Mouse (Mus musculus) ovary, adult 18-20 months (tissue): ENCODE results near the gene Madcam1.

ENCODE experiments used
- DNase-seq: peaks from one replicate; pipeline ENCODE4 v3.0.0; 2022; ENCODE audit warnings: low spot score, mixed read lengths

The Madcam1 gene

DNA sequence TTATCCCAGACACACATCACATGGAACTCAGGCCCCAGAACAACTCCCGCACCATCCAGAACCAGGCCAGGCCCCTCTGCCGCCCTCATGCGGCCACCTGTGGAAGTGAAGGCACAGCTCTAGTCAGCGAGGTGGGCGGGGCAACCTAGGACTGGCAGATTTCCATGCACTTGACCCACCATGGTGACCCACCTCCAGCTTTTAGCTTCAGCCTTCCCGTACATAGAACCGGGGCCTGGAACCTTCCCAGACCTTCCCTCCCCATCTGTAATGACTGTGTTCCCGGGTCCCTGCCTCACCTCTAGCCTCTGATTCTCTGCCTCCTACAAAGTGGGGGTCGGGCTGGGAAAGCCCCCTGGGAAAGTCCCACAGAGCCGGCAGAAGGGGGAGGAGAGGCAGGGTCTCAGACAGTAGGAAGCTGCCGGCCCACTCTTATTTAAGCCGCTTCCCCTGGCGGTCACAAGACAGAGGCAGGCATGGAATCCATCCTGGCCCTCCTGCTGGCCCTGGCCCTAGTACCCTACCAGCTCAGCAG lies at the start of gene Madcam1:
Gene Madcam1, plus strand, starts transcription at position 429 of the 535 bp plus-strand sequence.
- no peak for DNase-seq

DNA sequence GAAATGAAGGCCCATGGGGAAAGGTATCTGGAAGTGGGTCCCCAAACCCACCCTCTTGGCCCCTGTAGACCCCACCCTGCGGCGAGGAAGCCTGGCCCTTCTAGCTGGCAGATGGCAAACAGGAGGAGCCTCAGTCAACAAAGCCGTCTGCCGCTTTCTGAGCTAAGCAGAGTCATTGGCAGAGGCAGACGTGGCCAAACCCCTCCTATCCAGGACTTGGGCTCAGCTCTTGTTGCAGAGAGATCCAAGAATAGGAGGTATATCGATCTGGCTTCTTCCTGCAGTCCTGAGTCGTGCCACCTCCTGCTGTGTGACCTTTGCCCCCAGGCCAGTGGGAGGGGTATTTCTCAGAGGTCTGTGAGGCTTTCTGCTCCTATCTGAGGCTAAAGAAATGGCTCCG lies 48.5 kb upstream of the Madcam1 start:
- DNase-seq, result no peak

DNA sequence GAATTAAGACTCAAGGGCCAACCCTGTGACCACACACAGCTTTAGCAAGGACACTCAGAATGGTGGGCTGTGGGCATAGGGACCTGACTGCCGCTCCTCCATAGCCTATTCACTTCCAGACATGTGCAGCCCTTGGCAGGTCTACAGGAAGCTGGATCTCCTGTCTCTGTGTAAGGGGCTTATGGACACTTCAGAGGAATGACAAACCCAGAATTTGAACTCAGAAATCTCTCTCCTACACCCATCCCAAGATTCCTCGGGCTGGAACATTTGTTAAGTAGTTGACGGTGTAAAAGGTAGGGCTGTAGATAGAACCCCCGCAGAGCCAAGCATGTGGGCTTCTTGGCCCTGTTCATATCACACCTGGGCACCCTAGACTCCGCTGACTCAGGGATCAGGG lies 48.0 kb upstream of the Madcam1 start:
- no peak for DNase-seq

DNA sequence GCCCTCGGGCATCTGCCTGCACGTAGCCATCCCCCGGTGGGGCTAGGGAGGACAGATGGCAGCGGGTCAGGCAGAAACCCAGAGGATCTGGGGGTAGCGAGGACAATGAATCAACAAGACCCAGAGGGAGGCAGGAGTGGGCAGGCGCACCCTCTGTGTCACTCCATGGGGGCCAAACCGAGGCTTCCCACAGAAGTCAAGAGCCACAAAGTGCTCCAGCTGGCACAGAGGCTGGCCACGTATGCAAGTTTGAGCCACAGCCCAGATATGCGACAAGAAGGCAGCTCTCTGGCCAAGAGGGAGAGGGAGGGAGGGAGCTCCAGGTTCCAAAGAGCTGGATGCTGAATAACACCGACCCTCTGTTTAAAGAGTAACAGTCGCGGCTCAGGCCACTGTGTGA lies 40.4 kb upstream of the Madcam1 start:
- DNase-seq, result no peak

DNA sequence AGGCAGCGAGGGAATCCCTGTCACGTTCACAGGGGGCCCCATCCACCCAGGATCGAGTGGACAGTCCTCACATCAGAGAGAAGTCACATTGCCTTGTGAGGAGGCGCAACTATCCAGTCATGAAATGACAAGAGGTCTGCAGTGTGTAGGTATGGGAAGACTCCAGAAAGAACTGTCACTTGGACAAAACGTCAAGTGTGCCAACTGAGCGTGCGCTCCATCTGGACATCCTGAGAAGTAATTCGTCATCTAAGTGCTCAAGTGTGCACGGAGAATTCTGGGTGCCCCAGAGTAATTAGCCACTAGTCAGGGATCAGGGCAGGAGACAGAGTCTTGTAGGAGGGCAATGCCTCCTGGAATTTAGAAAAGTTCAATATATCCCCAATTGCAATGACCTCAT lies 39.0 kb upstream of the Madcam1 start:
- DNase-seq, result no peak

DNA sequence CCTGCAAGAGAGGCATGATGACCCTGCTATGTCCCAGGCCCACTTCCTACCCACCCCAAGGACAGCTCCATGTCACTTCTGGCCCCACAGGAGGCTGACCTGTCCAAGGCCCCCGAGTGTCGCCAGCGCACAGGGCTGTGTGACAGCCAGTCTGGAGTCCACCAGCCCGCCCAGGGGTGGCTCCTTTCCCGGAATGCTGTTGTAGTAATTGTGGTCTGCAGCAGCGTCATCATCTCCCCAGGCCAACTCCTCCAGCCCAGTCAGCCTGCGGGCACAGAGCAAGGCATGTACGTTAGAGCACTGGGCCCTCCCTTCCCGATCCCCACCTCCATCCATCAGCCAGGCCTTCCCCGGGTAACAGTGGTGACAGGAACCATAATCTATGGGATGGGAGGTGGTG lies 38.2 kb upstream of the Madcam1 start:
- no peak for DNase-seq

DNA sequence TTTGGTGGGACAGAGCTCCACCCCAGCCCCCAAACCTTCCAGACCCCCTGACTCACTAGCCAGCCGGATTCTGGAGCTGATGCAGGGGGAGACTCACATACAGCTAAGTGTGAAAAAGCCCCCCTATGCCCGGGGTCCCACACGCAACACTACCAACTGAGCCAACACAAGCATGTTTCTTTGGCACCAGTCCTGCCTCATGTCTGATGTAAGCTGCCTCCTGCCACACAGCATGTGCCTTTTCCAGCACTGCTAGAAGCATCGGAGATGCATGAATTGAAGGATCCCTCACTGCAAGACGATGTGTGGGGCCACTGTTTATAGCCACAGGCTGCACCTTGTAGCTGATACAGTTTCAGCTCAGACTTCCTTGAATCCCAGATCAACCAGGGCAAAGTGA lies 36.0 kb upstream of the Madcam1 start:
- no peak for DNase-seq

DNA sequence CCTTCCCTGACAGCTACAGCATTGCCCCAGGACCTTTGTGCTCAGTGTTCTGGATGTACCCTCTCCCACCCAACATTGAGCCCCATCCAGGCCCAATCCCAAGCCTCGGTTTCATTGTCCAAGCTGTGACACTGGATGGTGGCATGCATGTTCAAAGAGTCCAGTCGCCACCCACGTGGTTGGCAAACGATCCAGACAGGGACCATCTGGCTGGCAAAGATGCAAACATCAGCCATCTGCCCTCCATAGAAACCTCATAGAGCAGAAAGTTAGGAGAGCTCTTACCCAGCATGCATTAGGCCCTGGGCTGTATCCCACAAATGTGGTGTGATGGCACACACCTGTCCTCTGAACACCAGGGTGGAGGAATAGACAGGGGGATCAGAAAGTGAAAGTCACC lies 32.9 kb upstream of the Madcam1 start:
- no peak for DNase-seq

DNA sequence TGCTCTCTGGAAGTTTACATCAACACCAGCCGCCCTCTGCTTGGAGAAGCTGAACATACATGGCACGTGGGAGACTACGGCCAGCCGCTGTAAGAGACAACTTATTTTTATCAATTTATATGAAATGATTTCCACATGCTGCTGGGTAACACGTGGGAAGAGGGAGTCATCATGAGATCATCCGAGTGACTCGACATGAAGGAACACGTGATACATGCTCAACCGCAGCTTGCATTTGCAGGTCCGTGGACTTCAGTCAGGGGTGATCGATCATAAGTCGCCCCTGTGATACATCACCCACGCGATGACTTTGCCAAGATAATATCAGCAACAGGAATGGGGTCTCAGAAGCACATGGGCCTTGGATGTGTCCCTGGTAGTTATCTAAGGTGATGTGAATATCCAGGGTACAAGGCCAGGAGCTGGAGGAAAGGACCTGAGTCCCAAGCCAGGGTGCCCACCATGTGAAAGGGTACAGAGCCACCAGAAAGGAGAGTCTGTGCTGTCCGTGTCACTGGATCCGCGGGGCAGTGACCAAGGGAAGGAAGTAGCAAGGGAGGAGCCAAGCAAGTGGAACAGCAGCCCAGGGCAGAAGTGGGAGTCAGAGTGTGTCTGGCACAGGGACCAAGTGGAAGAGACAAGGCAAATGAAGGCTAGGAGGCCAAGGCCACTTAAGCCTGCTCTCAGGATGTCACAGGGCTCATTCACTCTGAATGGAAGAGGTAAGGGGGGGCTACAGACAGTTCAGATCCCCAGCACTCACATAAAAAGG lies 31.2 kb upstream of the Madcam1 start:
- no peak for DNase-seq

DNA sequence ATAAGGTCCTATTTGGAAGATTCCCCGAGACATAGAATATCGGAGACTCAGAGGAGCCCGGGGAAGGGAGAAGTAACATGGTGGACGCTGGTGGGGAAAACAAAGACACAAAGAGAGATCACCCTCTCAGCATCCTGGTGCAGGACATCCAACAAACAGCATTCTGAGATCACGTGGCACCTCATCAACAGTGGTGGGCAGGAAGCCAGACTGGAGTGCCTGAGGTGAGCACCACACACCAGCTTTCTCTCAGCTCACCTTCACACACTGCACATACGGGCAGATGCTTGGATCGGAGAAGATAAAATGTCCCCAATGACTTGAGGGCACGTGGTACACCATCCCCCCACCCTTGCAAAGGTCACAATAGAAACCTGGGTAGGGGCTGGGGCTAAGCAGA lies 28.1 kb upstream of the Madcam1 start:
- no peak for DNase-seq

DNA sequence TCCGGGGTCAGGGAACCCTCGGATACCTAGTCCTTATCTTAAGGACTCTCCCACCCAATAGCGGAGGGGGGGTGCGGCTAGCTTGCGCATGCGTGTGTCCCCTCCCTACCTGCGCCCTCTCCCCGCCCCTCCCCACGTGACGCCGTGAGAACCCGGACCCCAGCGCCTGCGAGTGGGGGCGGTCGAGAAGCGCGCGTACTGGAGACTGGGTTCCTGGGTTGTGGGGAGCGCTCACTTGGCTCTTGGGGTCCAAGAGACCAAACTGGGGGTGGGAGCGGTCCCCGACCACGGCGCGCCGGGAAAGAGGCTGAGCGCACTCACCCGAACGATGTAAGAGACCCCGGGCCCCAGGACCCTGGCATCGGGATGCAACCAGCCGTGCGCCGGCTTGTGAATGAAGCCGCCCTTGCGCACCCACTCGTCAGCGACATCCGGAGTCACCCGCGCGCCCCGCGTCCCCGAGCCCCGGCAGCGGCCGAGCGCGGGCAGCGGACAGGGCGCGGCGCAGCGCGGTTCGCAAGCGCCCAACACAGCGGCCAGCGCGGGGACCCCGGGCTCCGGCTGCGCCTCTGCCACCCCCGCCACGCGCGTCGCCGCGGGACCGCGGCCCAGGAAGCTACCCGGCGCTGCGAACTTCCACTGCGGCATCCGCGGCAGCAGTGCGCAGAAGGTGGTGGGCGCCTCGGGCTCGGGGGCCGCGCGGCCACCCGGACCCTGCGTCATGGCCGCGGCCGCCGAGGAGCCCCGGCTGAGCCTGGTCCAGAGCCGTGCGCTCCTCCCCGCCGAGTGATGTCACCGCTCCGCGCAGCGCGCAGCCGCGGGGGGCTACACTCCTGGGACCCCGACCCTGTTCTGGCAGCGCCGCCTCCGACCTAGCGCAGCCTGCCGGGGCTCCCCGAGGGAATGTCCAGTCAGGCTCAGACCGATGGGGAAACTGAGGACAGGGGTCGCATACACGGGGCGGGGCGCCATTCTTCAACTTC lies 26.9 kb upstream of the Madcam1 start, which contains the start of gene Shc2:
Gene Shc2, minus strand, starts transcription at position 791 of the 983 bp plus-strand sequence.
- no peak for DNase-seq

DNA sequence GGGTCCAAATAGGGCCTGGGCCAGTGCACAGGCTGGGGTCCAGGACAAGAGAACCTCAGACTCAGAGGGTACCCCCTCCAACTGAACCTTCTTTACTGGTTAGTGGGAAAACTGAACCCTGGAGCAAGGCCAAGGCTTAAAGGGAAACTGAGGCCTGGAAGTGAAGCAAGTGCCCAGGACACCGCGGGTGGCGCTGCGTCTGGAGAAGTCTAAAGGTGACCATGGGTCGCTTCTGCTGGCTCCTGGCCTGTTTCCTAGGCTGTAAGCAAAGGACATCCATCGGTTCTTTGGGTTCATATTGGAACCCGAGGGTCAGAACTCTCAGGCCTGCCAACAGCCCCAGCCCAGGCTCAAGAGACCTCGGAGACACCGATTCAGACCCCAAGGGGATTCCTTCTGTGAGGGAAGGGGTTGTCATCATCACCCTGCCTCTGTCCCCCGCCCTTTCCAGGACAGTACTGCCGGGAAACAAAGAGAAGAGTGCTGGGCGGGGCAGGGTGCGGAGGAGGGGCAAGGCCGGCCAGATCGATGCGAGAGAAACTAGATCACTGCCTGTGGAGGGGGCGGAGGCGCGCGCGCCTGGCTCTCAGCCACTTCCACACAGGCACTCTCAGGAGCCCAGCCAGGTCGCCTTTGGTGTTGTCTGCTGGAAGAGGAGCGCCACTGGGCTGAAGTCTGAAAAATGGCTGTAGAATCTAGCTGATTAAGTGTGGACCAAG lies 25.7 kb upstream of the Madcam1 start:
- DNase-seq, result no peak

DNA sequence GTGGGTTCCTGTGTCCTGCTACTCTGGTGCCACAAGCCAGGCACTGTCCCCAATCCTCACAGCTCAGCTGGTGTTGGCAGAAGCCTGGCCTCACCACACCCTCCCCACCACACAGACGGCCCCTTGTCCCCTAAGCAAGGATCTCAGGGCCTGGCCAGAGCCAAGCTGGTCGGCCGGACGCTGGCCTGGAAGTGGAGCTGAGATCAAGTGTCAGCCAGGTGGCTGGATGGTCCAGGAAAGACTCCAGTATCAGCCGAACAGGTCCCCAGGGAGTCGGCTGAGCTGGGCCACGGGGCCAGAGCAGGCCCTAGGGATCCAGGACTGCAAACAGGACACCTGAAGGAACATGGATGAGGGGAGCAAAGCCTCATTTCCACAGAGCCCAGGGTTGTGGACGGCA lies 18.6 kb upstream of the Madcam1 start, which contains the start of gene Odf3l2:
Gene Odf3l2, minus strand, starts transcription at position 28 of the 400 bp plus-strand sequence.
- DNase-seq, result no peak

DNA sequence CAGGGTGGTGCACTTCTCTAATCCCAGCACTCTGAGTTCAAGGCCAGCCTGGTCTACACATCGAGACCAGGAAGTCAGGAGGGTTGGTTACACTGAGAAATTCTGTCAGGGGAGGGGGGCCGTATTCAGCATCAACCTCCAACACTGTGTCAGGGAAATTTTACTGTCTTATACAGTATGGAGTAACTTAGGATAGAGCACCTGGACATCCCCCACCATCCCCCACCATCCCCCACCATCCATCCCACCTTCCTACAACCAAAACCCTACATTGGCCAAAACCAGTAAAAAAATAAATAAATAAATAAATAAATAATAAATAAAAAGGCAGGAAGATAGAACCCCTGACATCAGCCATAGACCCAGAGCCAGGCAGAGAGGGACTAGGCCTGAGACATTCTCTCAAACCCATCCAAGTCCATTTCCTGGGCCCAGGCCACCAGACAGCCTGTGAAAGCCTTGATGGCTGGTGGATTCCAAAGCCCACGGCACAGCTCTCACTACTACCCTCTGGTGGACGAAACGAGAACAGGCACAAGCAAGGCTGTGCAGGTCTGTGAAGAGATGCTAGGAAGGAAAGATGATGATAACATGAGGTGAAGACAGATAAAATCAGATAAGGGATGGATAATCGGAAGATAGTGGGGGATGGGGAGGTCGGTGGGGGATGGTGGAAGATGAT lies 15.1 kb upstream of the Madcam1 start:
- no peak for DNase-seq

DNA sequence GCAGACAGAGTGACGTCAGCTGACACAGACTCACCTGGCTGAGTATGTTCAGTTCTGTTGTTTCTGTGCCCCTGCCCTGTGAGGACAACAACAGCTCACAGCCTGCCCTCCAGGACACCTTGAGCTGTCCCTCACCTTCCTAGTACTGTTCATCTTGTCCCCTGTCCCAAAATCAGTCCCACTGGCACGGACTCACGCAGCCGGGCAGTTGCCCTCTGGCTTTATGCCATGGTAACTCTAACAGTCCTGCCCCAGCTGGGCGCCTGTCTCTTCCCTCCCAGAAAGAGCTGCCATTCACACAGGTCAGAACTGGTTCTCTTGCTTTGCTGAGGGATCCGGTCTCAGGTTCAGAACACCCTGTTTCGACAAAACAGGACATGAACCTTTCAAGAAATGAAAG lies 11.6 kb upstream of the Madcam1 start:
- DNase-seq, result no peak

DNA sequence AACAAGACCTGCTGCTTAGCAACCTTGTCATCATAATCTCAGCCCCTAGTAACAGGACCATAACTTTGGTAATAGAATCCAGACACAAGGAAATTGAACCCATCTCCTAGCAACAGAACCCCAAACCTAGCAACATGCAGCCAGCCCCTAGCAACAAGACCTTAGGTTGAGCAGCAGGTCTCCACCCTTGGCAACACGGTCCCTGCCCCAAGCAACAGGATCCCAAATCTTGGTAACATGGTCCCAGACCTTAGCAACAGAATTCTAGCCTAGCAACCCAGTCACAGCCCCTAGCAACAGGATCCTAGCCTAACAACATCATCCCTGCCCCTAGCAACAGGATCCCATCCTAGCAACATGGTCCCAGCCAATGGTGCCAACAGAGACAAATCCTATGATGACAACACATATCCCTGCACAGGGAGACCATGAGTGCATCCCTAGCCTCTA lies 9.4 kb upstream of the Madcam1 start:
- DNase-seq, result no peak

DNA sequence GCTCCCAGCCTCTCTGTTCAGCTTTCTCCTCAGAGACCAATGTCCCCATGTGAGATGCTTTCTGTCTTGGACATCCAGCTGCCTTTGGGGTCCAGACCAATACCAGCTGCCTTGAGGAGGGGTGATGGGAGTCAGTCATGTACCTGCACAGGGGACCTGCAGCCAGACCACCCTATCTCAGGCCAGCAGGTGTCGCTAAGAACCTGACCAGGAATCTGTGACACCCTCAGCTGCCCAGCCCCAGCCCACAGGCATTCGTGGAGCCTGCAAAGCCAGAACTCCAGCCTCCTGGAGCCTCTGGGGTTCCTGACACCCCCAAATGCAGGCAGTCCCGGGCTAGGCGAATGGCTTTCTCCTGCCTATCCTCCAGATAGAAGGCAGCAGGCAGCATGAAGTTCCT lies 5.5 kb upstream of the Madcam1 start:
- DNase-seq, result no peak

DNA sequence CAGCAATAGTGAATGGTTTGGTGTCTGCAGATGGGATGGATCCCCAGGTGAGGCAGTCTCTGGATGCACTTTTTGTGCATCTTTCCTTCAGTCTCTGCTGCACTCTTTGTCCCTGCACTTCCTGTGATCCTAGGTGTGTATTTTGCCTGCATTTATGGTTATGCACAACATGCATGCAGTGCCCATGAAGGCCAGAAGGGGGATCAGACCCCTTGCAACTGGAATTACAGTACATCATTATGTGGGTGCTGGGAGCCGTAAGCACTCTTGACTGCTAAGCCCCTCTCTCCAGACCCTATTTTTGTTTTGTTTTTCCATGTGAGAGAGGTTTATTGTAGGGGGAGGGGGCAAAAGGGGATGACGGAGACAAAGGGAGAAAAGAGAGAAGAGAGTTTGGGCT lies 4.1 kb upstream of the Madcam1 start:
- DNase-seq, result no peak

DNA sequence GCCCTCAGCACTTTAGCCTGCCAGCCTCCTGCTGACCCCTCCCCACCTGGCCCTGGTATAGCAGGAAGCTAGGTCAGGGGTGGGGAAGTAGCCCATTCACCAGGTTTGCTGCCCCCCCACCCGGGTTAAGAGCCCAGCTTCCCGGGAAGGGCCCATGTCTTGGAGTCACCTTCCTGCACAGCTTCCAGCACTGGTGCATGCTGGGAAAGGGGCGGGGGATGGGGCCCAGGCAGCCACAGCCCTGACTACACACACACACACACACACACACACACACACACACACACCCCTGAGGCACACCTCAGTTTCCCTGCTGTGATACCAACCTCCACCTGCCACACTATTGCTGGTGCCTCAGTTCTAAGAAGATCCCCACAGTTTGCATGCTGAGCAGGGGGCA lies 2.5 kb upstream of the Madcam1 start:
- DNase-seq, result no peak

DNA sequence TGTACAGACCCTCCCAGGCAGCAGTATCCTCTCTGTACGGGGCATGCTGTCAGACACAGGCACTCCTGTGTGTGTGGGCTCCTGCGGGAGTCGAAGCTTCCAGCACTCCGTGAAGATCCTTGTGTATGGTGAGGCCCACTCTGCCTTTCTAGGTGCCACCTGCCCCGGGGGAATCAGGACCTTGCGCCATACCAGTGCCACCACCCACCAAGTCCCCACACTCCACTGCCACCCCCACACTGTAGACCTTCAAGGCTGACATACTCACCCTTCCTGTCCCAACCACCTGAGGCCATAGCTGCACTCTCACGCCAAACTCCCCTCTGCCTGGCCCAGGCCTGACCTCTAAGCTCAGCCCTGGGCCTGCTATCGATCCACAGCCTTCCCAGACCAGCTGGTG lies 692 bp downstream of the Madcam1 start:
- no peak for DNase-seq

DNA sequence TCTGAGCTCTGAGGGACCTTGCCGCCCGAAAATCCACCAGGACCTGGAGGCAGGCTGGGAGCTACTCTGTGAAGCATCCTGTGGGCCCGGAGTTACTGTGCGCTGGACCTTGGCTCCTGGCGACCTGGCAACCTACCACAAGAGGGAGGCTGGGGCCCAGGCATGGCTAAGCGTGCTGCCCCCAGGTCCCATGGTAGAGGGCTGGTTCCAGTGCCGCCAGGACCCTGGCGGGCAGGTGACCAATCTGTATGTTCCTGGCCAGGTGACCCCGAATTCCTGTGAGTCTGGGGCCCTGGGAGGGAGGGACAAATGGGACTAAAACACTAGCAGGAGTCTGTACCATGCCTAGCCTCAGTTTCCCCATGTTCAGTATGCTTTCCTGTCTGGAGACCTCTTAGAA lies 2.1 kb downstream of the Madcam1 start:
- no peak for DNase-seq
